Mouse (Mus musculus): ENCODE measurements at regions not wholly inside any gene's neighbourhood (a gene's known extent, or its start where the extent isn't known, plus 50 kb on each side); places are given as distances from the start of the nearest gene placed in this dataset.

- Histone ChIP-seq H3K4me3 (ENCODE audit: control insufficient read depth, insufficient read depth, low read length) (no peak overlapping the region), H3K36me3 (ENCODE audit: control insufficient read depth, insufficient read depth, low read length) (no peaks in the 10 kb centered on the region), H3K4me1 (replicated peaks; ENCODE audit: control insufficient read depth, insufficient read depth, low read length) (no peaks in the 10 kb centered on the region), H3K27me3 (ENCODE audit: control insufficient read depth, insufficient read depth, low read length) (no peaks in the 10 kb centered on the region), H3K27ac (ENCODE audit: control insufficient read depth, insufficient read depth, low read length) (no peak overlapping the region)
- TF ChIP-seq POLR2A (IDR thresholded peaks at IDR 0.05; ENCODE audit: control insufficient read depth, extremely low read depth, insufficient read depth, low read length, poor library complexity) (no peak), CTCF (IDR thresholded peaks at IDR 0.05; ENCODE audit: borderline replicate concordance, control insufficient read depth, extremely low read depth, insufficient read depth, low read length, poor library complexity) (no peak)
- 73% methylated on average over 27 of the region's 27 CpGs for WGBS
- peak; percentile 1 for DNase-seq
Observed at GRCm38 (mm10) chr12:20230141-20230892, 276.0 kb downstream of the Gm21863 start.

- Histone ChIP-seq H3K4me1 (replicated peaks; ENCODE audit: control insufficient read depth, insufficient read depth, low read length) (no peaks in the 10 kb centered on the region), H3K4me3 (ENCODE audit: control insufficient read depth, insufficient read depth, low read length) (no peak overlapping the region), H3K36me3 (ENCODE audit: control insufficient read depth, insufficient read depth, low read length) (no peaks in the 10 kb centered on the region), H3K27me3 (ENCODE audit: control insufficient read depth, insufficient read depth, low read length) (no peaks in the 10 kb centered on the region), H3K27ac (ENCODE audit: control insufficient read depth, insufficient read depth, low read length) (no peak overlapping the region)
- WGBS = 71% methylated on average over 8 of the region's 8 CpGs
- no peak for TF ChIP-seq CTCF (IDR thresholded peaks at IDR 0.05; ENCODE audit: borderline replicate concordance, control insufficient read depth, extremely low read depth, insufficient read depth, low read length, poor library complexity)
- no peak for DNase-seq
Observed at GRCm38 (mm10) chr12:20230893-20231235, 276.6 kb downstream of the Gm21863 start.

DNA sequence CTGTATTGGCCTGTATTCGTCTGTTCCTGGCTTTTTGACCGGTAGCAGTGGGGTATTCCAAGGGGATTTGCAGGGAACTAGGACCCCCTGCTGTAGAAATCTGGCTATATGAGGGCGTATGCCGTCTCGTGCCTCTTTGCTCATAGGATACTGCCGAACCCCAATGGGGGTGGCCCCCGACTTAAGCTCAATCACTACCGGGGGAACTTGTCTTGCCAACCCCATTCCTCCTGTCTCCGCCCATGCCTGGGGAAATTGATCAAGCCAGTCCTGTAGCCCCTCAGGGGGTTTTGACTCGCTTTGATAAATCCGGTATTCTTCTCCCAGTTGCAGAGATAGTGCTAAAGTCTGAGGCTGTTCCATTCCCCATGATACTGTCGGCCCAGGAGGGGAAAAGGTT is 277.2 kb downstream of the Gm21863 start:
- H3K27me3 ChIP-seq (ENCODE audit: control insufficient read depth, insufficient read depth, low read length) = no peaks in the 10 kb centered on the region
- H3K4me1 ChIP-seq (replicated peaks; ENCODE audit: control insufficient read depth, insufficient read depth, low read length) = no peaks in the 10 kb centered on the region
- TF ChIP-seq CTCF (IDR thresholded peaks at IDR 0.05; ENCODE audit: borderline replicate concordance, control insufficient read depth, extremely low read depth, insufficient read depth, low read length, poor library complexity) = no peak
- TF ChIP-seq POLR2A (IDR thresholded peaks at IDR 0.05; ENCODE audit: control insufficient read depth, extremely low read depth, insufficient read depth, low read length, poor library complexity) = no peak
- no peak overlapping the region for H3K4me3 ChIP-seq (ENCODE audit: control insufficient read depth, insufficient read depth, low read length)
- DNase-seq = peak; percentile 5
- H3K36me3 ChIP-seq (ENCODE audit: control insufficient read depth, insufficient read depth, low read length) = no peaks in the 10 kb centered on the region
- H3K27ac ChIP-seq (ENCODE audit: control insufficient read depth, insufficient read depth, low read length) = no peak overlapping the region
- WGBS = 65% methylated on average over 12 of the region's 12 CpGs

GRCm38 (mm10) chr12:20231986-20232541 is 277.8 kb downstream of the Gm21863 start:
- peak; percentile 2 for DNase-seq
- 73% methylated on average over 14 of the region's 14 CpGs for WGBS
- TF ChIP-seq POLR2A (IDR thresholded peaks at IDR 0.05; ENCODE audit: control insufficient read depth, extremely low read depth, insufficient read depth, low read length, poor library complexity) = no peak
- no peak for TF ChIP-seq CTCF (IDR thresholded peaks at IDR 0.05; ENCODE audit: borderline replicate concordance, control insufficient read depth, extremely low read depth, insufficient read depth, low read length, poor library complexity)
- Histone ChIP-seq H3K27me3 (ENCODE audit: control insufficient read depth, insufficient read depth, low read length) (no peaks in the 10 kb centered on the region), H3K36me3 (ENCODE audit: control insufficient read depth, insufficient read depth, low read length) (no peaks in the 10 kb centered on the region), H3K27ac (ENCODE audit: control insufficient read depth, insufficient read depth, low read length) (no peak overlapping the region), H3K4me1 (replicated peaks; ENCODE audit: control insufficient read depth, insufficient read depth, low read length) (no peaks in the 10 kb centered on the region), H3K4me3 (ENCODE audit: control insufficient read depth, insufficient read depth, low read length) (no peak overlapping the region)

DNA sequence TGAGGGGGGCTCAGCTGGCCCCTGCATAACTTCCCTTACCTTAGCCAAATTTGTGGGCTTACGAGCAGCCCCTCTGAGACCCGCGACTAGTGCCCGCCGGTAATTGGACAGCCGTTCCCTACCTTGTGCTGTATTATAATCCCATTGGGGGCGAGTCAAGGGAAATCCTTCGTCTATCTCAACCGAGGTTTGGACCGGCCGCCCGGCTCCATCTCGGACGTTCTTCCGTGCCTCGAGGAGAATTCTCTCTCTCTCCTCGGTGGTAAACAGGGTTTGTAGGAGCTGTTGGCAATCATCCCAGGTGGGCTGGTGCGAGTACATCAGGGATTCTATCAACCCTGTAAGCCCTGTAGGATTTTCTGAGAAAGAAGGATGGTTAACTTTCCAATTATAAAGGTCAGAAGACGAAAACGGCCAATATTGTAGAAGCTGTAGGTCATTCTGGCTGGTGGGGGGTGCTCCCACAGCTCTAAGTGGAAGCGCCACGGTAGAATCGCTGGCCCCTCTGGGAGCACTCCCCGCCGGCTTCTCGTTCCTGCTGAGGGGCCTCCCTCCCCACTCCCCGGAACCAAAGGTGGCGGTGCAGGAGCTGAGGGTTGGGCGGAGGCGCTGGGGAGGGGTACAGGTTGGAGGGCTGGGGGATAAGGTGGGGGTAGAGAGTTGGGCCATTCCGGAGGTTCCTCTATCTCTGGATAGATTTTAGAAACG is 278.6 kb downstream of the Gm21863 start:
- Histone ChIP-seq H3K4me3 (ENCODE audit: control insufficient read depth, insufficient read depth, low read length) (no peak overlapping the region), H3K4me1 (replicated peaks; ENCODE audit: control insufficient read depth, insufficient read depth, low read length) (no peaks in the 10 kb centered on the region), H3K27ac (ENCODE audit: control insufficient read depth, insufficient read depth, low read length) (no peak overlapping the region), H3K36me3 (ENCODE audit: control insufficient read depth, insufficient read depth, low read length) (no peaks in the 10 kb centered on the region), H3K27me3 (ENCODE audit: control insufficient read depth, insufficient read depth, low read length) (no peaks in the 10 kb centered on the region)
- TF ChIP-seq POLR2A (IDR thresholded peaks at IDR 0.05; ENCODE audit: control insufficient read depth, extremely low read depth, insufficient read depth, low read length, poor library complexity) = no peak; the same call in 1 of the 2 replicates
- TF ChIP-seq CTCF (IDR thresholded peaks at IDR 0.05; ENCODE audit: borderline replicate concordance, control insufficient read depth, extremely low read depth, insufficient read depth, low read length, poor library complexity) = no peak
- DNase-seq = peak; percentile 2
- 67% methylated on average over 32 of the region's 32 CpGs for WGBS

GRCm38 (mm10) chr12:20233454-20233831 is 279.1 kb downstream of the Gm21863 start:
- no peaks in the 10 kb centered on the region for H3K36me3 ChIP-seq (ENCODE audit: control insufficient read depth, insufficient read depth, low read length)
- no peak overlapping the region for H3K4me3 ChIP-seq (ENCODE audit: control insufficient read depth, insufficient read depth, low read length)
- no peaks in the 10 kb centered on the region for H3K27me3 ChIP-seq (ENCODE audit: control insufficient read depth, insufficient read depth, low read length)
- H3K4me1 ChIP-seq (replicated peaks; ENCODE audit: control insufficient read depth, insufficient read depth, low read length) = no peaks in the 10 kb centered on the region
- TF ChIP-seq CTCF (IDR thresholded peaks at IDR 0.05; ENCODE audit: borderline replicate concordance, control insufficient read depth, extremely low read depth, insufficient read depth, low read length, poor library complexity) = no peak
- TF ChIP-seq POLR2A (IDR thresholded peaks at IDR 0.05; ENCODE audit: control insufficient read depth, extremely low read depth, insufficient read depth, low read length, poor library complexity) = no peak; the same call in 1 of the 2 replicates
- WGBS = 69% methylated on average over 17 of the region's 17 CpGs
- no peak overlapping the region for H3K27ac ChIP-seq (ENCODE audit: control insufficient read depth, insufficient read depth, low read length)
- DNase-seq = peak; percentile 9
